Mouse (Mus musculus): Measurements from ENCODE around the gene Dusp28.
A peak's percentile ranks its signal among the peaks of the same experiment; 100 is the strongest.

Dusp28 gene

DNA sequence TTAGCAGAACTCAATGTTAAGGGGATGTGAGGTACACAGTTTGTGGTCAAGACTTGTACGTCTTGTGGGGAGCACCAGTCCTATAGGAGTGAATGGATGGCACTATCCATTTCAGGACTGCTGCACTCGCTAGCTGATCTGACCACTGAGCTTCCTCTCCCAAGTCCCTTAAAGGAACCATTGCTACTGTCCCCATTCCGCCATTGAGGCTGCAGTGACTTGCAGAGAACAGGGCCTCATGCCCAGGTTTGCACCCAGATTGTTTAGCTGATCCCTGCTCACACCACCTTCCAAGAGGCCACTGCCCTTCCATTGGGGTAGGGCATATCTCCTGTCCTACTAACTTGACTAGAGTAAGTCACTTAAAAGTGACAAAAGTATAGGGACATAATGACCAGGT, 1.9 kb downstream of the Dusp28 start:
- DNase-seq: no peak

GRCm38 (mm10) chr1:92909068-92909467, 2.3 kb downstream of the Dusp28 start:
- no peak for DNase-seq

GRCm38 (mm10) chr1:92910239-92910885, 3.6 kb downstream of the Dusp28 start, which contains the start of gene Rnpepl1:
Gene Rnpepl1 (plus strand): TSS chr1:92910783.
- DNase-seq: peak; percentile 85

GRCm38 (mm10) chr1:92910925-92911720, 4.3 kb downstream of the Dusp28 start:
- peak; percentile 82 for DNase-seq

- DNase-seq: no peak
Measured at GRCm38 (mm10) chr1:92911721-92912138, 4.9 kb downstream of the Dusp28 start.

DNA sequence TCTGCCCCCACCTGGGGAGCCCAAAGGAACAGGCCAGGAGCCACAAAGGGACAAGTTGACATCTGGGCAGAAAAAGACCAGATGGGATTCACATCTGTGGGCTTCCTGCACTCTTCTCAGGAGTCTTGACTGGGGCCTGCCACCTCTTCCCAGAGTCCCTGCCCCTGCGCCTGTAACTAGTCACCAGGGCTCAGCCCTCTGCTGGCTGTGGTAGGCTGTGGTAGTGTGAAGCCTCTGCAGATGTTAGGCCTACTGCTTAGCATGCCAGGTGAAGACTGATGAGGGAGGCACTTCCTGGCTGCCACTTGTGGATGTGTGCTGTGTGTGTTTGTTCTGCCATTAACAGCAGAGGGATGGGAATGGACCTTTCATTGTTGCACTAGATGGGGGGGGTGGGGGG, 5.5 kb downstream of the Dusp28 start:
- no peak for DNase-seq

- DNase-seq: no peak
Measured at GRCm38 (mm10) chr1:92914239-92914638, 7.5 kb downstream of the Dusp28 start.

GRCm38 (mm10) chr1:92914993-92915392, 8.2 kb downstream of the Dusp28 start:
- no peak for DNase-seq

DNA sequence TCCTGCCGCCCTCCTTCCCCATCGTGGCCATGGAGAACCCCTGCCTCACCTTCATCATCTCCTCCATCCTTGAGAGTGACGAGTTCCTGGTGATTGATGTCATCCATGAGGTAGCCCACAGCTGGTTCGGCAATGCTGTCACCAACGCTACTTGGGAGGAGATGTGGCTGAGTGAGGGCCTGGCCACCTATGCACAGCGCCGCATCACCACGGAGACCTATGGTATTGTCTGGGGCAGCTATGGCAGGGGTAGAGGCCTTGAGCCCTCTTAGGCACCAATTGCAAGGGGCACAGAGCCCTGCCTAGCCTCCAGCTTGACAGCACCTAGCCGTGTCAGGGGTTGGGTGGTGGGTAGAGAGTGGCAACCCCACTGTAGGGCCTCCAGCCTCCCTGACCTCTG, 9.9 kb downstream of the Dusp28 start:
- DNase-seq: no peak

DNA sequence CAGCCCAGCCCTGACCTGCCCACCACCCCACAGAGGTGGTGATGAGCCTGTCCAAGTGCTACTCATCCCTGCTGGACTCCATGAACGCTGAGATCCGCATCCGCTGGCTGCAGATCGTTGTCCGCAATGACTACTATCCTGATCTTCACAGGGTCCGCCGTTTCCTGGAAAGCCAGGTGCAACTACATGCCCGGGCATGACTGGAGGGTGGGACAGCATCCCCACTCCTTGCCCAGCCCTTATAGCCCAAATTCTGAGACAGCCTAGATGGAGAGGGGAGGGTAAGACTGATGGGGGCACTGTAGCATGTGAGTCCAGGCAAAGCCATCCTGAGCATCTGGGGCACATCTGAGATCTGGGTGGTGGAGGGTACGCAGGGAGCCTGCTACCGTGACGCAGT, 12.4 kb downstream of the Dusp28 start:
- DNase-seq: no peak

DNA sequence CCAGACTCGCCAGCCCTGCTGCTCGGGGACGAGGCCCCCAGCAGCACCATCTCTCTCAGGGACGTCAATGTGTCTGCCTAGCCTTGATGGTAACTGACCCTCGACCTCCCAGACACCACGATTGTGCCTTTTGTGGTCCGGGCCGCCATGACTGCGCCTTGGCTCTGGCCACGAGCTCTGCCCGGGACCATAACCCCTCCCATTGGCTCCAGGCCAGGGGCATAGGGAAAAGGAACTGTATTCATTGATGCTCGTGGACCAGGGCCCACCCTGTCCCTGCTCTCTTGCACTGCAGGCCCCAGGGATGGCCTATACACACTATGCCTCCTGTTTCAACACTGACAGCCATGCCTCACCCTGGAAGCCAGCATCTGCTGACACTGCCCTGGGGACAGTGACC, 13.0 kb downstream of the Dusp28 start:
- DNase-seq: no peak

DNA sequence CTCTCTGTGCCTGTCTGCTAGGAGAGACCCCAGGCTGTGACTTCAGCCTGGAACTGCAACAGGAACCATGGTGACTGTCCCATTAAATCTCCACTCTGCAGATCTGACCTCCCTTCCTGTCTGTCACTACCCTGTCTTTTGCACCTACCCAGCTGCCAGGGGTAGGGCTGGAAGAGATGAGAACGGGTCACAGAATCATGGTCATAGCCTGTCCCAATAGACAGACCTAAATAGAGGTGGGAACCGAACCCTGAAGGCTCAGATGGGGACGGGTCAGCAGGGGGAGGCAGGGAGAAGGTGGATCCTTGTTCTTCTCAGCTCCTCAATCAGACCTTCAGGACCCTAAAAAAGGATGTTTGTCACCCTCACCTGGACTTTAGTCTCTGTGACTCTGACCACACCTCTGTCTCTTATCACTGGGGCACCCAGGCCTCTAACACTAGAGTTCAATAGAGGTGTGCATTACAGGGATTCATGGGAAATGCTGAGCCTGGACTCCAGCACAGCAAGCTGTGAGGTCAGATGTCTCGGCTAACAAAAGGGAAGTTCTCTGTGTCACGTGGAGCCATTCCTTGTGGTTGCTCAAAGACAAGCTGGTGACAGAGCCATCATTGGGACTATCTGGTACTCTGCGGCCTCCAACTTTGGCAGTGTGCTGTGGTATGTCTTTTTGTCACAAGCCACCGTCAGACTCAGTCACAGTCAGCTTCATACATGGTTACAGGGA, 13.9 kb downstream of the Dusp28 start:
- no peak for DNase-seq

- no peak for DNase-seq
Measured at GRCm38 (mm10) chr1:92921496-92921895, 14.7 kb downstream of the Dusp28 start.

- no peak for DNase-seq
Measured at GRCm38 (mm10) chr1:92930171-92930706, 23.5 kb downstream of the Dusp28 start.

- DNase-seq: no peak
Measured at GRCm38 (mm10) chr1:92933611-92934010, 26.8 kb downstream of the Dusp28 start.

GRCm38 (mm10) chr1:92934182-92934827, 27.5 kb downstream of the Dusp28 start, which contains the start of gene Capn10:
Gene Capn10 (plus strand): TSS chr1:92934376.
- DNase-seq: peak; percentile 98

- DNase-seq: no peak
Measured at GRCm38 (mm10) chr1:92935054-92935962, 28.5 kb downstream of the Dusp28 start.

DNA sequence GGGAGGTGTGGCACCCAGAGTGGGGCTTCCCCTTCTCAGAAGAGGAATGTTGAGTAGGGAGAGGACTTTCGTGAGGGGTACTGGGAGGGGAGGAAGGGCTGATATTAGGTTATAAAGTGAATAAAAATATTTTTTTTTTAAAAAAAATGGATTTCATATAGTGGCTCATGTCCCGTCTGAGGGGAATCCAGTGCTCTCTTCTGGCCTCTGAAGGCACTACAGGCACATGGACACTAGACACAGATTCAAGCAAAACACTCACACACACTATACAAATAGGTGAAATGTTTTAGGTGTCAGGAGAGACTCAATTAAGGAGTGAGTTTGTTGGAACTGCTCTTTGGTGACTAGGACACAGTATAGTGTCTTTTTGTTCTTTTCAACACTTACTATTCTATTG, 29.2 kb downstream of the Dusp28 start:
- DNase-seq: no peak

- no peak for DNase-seq
Measured at GRCm38 (mm10) chr1:92936467-92936866, 29.7 kb downstream of the Dusp28 start.

- no peak for DNase-seq
Measured at GRCm38 (mm10) chr1:92937797-92938196, 31.0 kb downstream of the Dusp28 start.

GRCm38 (mm10) chr1:92939746-92940145, 33.0 kb downstream of the Dusp28 start:
- DNase-seq: no peak

All from right cerebral cortex, adult 18-20 months (tissue).